Mouse (Mus musculus) lung, embryonic 16.5 days (tissue): ENCODE data around the gene Antxr1. TPM values are rescaled to one million over a fixed set of nuclear protein-coding genes. Genes with fewer than 3 reads are reported as not detected.

Experiments used
- ATAC-seq: fragments of 200-750 bp; cut with Nextera tagmentation; 2 replicates; pipeline ENCODE4 v1.8.0; 2017; ENCODE audit warnings: low read depth, mild to moderate bottlenecking, moderate library complexity
- H3K27ac ChIP-seq: fragments of 300-500 bp; sonication (generic); 2 replicates; pipeline ENCODE4 v1.5.1; 2014; ENCODE audit warnings: mild to moderate bottlenecking, control low read depth, low read length
- H3K27me3 ChIP-seq: fragments of 300-500 bp; sonication (generic); 2 replicates; pipeline ENCODE4 v1.6.1; 2014; ENCODE audit warnings: low read depth, low read length, mixed read lengths; ENCODE audit not compliant: control insufficient read depth, insufficient read depth
- H3K36me3 ChIP-seq: fragments of 300-500 bp; sonication (generic); 2 replicates; pipeline ENCODE4 v1.6.1; 2014; ENCODE audit warnings: low read length; ENCODE audit not compliant: control insufficient read depth, insufficient read depth
- H3K4me1 ChIP-seq: fragments of 300-500 bp; sonication (generic); replicated peaks from 2 replicates; pipeline ENCODE4 v1.6.1; 2014; ENCODE audit warnings: low read length, mixed read lengths; ENCODE audit not compliant: control insufficient read depth, insufficient read depth
- H3K4me2 ChIP-seq: fragments of 300-500 bp; sonication (generic); 2 replicates; pipeline ENCODE4 v1.6.1; 2014; ENCODE audit warnings: low read depth, low read length, control low read depth
- H3K4me3 ChIP-seq: fragments of 300-500 bp; sonication (generic); 2 replicates; pipeline ENCODE4 v1.5.1; 2014; ENCODE audit warnings: mild to moderate bottlenecking, low read length, control low read depth
- H3K9ac ChIP-seq: fragments of 300-500 bp; sonication (generic); 2 replicates; pipeline ENCODE4 v1.6.1; 2014; ENCODE audit warnings: low read length, control low read depth
- H3K9me3 ChIP-seq: fragments of 300-500 bp; sonication (generic); 2 replicates; pipeline ENCODE4 v1.6.1; 2016; ENCODE audit warnings: low read length; ENCODE audit not compliant: control insufficient read depth
- WGBS: fragments of 180-500 bp; shearing (Covaris S2); extraction: QIAGEN DNeasy Blood & Tissue Kit; methylation state at CpG from one replicate; pipeline ENCODE4 v1.1.7; 2014; 5-methylcytosine and 5-hydroxymethylcytosine counted together
- polyA plus RNA-seq: library from polyadenylated mRNA; unstranded; fragments of >200 nt; fragmentation: Nextera tagmentation; extraction: Ambion mirVana; gene quantifications from 2 replicates; pipeline ENCODE4 v1.2.1, GENCODE M21; 2015

The Antxr1 gene
- polyA plus RNA-seq, 1 experiment from 2014 or later: 11.4 TPM

- peaks cover 16% of the 10 kb centered on the region for H3K4me1 ChIP-seq
- H3K27me3 ChIP-seq: no peaks in the 10 kb centered on the region
- WGBS: 52% methylated on average over 2 of the region's 2 CpGs
- H3K9me3 ChIP-seq: no peaks in the 10 kb centered on the region
- H3K9ac ChIP-seq: no peak overlapping the region
- H3K4me2 ChIP-seq: no peak overlapping the region
- no peak for ATAC-seq
- H3K27ac ChIP-seq: no peak overlapping the region
- 0 out of 2 replicates have a peak, but pooled peaks cover 3% of the 10 kb centered on the region for H3K36me3 ChIP-seq
- no peak overlapping the region for H3K4me3 ChIP-seq
Observed at GRCm38 (mm10) chr6:87262666-87263065, 73.0 kb downstream of the Antxr1 start.

DNA sequence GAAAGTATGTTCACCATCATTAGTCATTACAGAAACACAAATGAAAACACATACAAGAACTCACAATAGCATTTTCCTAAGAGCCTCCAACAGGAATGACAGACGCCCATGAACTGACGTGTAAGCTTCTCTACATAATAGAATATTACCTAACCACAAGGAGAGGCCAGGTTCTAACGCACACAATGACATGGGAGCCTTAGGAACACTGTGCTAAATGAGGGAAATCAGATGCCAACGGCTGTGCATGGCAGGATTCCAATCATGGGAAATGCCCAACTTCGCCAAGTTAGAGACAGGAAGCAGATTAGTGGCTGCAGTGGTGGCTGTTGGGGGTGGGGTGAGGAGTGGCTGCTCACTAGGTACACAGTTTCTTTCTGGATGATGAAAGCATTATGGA is 76.6 kb downstream of the Antxr1 start:
- H3K27ac ChIP-seq: peak overlapping the region; percentile 77; the same call in 1 of the 2 replicates
- H3K9ac ChIP-seq: no peak overlapping the region
- no peaks in the 10 kb centered on the region; the same call in 1 of the 2 replicates for H3K36me3 ChIP-seq
- WGBS: 59% methylated on average over 5 of the region's 5 CpGs
- no peaks in the 10 kb centered on the region for H3K27me3 ChIP-seq
- ATAC-seq: no peak
- H3K4me3 ChIP-seq: no peak overlapping the region
- peaks cover 16% of the 10 kb centered on the region for H3K4me1 ChIP-seq
- H3K4me2 ChIP-seq: no peak overlapping the region
- H3K9me3 ChIP-seq: no peaks in the 10 kb centered on the region

- Histone ChIP-seq H3K27ac (peak overlapping the region; percentile 77), H3K9me3 (no peaks in the 10 kb centered on the region), H3K9ac (no peak overlapping the region), H3K4me3 (no peak overlapping the region), H3K4me1 (peaks cover 16% of the 10 kb centered on the region), H3K27me3 (no peaks in the 10 kb centered on the region), H3K36me3 (no peaks in the 10 kb centered on the region; the same call in 1 of the 2 replicates), H3K4me2 (no peak overlapping the region)
- peak; percentile 90 for ATAC-seq
- WGBS: 65% methylated on average over 7 of the region's 7 CpGs
Observed at GRCm38 (mm10) chr6:87257981-87258775, 77.4 kb downstream of the Antxr1 start.

- Histone ChIP-seq H3K27me3 (no peaks in the 10 kb centered on the region), H3K4me2 (no peak overlapping the region), H3K4me3 (no peak overlapping the region), H3K9me3 (no peaks in the 10 kb centered on the region), H3K9ac (no peak overlapping the region), H3K36me3 (no peaks in the 10 kb centered on the region; the same call in 1 of the 2 replicates), H3K4me1 (peaks cover 16% of the 10 kb centered on the region), H3K27ac (peak overlapping the region; percentile 51)
- no peak for ATAC-seq
- 85% methylated on average over 4 of the region's 4 CpGs for WGBS
Observed at GRCm38 (mm10) chr6:87257471-87257870, 78.2 kb downstream of the Antxr1 start.

- no peaks in the 10 kb centered on the region for H3K27me3 ChIP-seq
- ATAC-seq: no peak
- 78% methylated on average over 12 of the region's 12 CpGs for WGBS
- no peak overlapping the region for H3K4me3 ChIP-seq
- no peaks in the 10 kb centered on the region for H3K9me3 ChIP-seq
- peaks cover 16% of the 10 kb centered on the region for H3K4me1 ChIP-seq
- H3K4me2 ChIP-seq: no peak overlapping the region
- H3K36me3 ChIP-seq: no peaks in the 10 kb centered on the region; the same call in 1 of the 2 replicates
- H3K9ac ChIP-seq: no peak overlapping the region
- H3K27ac ChIP-seq: no peak overlapping the region; the same call in 1 of the 2 replicates
Observed at GRCm38 (mm10) chr6:87255668-87256067, 80.0 kb downstream of the Antxr1 start.

GRCm38 (mm10) chr6:87254756-87255155 is 80.9 kb downstream of the Antxr1 start:
- Histone ChIP-seq H3K36me3 (no peaks in the 10 kb centered on the region; the same call in 1 of the 2 replicates), H3K4me2 (no peak overlapping the region), H3K9me3 (no peaks in the 10 kb centered on the region), H3K4me3 (no peak overlapping the region), H3K4me1 (peaks cover 15% of the 10 kb centered on the region), H3K9ac (no peak overlapping the region), H3K27ac (no peak overlapping the region), H3K27me3 (no peaks in the 10 kb centered on the region)
- ATAC-seq: peak; percentile 16; the same call in 1 of the 2 replicates
- 43% methylated on average over 7 of the region's 7 CpGs for WGBS

DNA sequence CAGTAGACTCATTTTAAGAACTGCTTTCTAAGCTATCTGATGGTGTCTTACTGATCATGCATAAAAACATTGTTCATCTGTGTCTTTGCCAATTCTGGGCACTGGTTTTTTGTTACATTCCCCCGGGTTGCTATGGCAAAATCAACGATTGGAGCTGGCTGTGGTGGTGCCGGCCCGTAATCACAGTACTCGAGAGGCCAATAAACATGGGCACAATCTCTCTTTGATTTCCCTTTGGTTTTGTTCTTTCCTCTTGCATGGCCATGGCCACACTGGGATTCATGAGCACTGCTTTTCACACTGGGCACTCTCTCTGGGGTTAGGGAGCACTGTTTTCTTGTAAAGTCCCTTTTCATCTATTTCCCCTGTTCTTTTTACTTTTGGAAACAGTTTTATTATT is 83.9 kb downstream of the Antxr1 start:
- ATAC-seq: no peak
- no peak overlapping the region for H3K4me2 ChIP-seq
- H3K36me3 ChIP-seq: no peaks in the 10 kb centered on the region; the same call in 1 of the 2 replicates
- WGBS: 78% methylated on average over 5 of the region's 5 CpGs
- no peaks in the 10 kb centered on the region for H3K4me1 ChIP-seq
- H3K9me3 ChIP-seq: no peaks in the 10 kb centered on the region
- H3K27me3 ChIP-seq: no peaks in the 10 kb centered on the region
- H3K27ac ChIP-seq: no peak overlapping the region
- no peak overlapping the region for H3K4me3 ChIP-seq
- H3K9ac ChIP-seq: no peak overlapping the region

DNA sequence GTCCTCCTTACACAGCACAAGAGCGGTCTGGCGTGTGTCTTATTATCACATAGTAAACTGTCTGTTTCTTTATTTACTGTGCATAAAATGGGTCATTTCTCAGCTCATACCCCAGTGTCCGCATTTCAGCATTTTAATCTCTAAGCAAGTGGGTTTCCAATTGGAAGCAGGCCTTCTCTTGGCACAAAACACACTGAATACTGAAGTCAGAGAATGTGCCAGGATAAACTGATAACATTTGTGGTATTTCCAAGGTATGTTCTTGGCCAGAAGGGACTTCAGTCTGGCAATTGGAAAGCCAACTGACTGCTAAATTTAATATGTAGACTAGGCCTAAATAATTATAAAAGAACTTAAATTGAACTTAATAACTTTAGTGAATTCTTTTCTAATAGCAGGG is 84.9 kb downstream of the Antxr1 start:
- H3K36me3 ChIP-seq: no peaks in the 10 kb centered on the region; the same call in 1 of the 2 replicates
- H3K9me3 ChIP-seq: no peaks in the 10 kb centered on the region
- no peaks in the 10 kb centered on the region for H3K4me1 ChIP-seq
- H3K4me3 ChIP-seq: no peak overlapping the region
- no peak for ATAC-seq
- H3K9ac ChIP-seq: no peak overlapping the region
- H3K4me2 ChIP-seq: no peak overlapping the region
- no peak overlapping the region for H3K27ac ChIP-seq
- 78% methylated on average over 3 of the region's 3 CpGs for WGBS
- H3K27me3 ChIP-seq: no peaks in the 10 kb centered on the region

DNA sequence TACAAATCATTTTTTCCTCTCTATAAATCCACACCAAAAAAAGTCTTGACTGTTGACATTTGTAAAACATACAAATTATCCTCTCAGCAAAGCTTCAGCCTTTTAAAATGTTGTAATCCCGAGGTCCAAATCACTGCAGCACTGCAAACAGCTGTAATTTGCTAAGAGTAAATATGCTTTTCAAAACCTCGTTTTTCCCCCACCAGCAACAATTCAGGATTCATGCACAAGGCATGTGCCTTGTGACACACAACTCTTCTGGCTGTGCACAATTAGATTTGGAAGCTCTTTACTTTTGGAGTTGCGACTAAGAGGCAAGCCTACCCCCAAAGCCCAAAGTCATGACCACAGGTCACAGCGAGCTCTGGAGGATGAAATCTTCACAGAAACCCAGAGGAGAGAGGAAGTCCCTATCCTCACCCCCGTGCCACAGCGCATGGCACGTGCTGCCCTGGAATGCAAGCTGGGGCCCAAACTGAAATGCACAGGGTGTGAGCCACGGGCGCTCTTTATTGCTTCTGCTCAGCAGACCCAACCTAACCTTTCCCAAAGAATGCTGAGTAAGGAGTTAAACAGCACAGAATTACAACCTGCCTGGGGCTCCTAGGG is 87.3 kb downstream of the Antxr1 start:
- WGBS: 63% methylated on average over 9 of the region's 9 CpGs
- Histone ChIP-seq H3K9me3 (no peaks in the 10 kb centered on the region), H3K27ac (no peak overlapping the region), H3K4me3 (no peak overlapping the region), H3K9ac (no peak overlapping the region), H3K4me1 (no peaks in the 10 kb centered on the region), H3K4me2 (no peak overlapping the region), H3K36me3 (no peaks in the 10 kb centered on the region), H3K27me3 (no peaks in the 10 kb centered on the region)
- ATAC-seq: no peak
